Mouse (Mus musculus): Measurements from ENCODE around the gene A530016L24Rik. TPM values are rescaled to one million over a fixed set of nuclear protein-coding genes. Genes with fewer than 3 reads are reported as not detected.
A peak's percentile ranks its signal among the peaks of the same experiment; 100 is the strongest.

Gene A530016L24Rik
- polyA plus RNA-seq, 1 experiment from 2014 or later: not detected

DNA sequence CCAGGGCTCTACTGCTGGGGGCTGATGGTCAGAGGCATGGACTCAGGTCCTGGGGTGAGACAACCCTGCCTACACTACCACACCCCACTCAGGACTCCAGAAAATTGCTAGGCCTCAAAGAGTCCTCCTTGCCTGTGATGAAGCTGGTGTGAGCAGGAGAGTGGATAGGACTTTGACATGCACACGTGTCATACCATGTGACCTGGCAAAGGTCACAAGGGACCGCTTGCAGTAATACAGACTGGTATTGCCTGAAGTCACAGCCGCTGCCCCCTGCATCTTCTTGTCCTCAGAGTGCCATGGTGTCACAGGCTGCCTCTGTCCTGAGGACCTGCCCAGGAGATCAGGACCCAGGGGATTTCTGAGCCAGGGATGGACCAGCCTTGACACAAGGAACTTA lies 24.7 kb upstream of the A530016L24Rik start:
- Histone ChIP-seq H3K4me3 (no peak overlapping the region), H3K27me3 (replicated peaks; ENCODE audit: low read depth, poor library complexity, severe bottlenecking) (peaks cover 4% of the 10 kb centered on the region; the same call in 1 of the 2 replicates), H3K27ac (replicated peaks) (no peak overlapping the region), H3K4me1 (peaks cover 33% of the 10 kb centered on the region), H3K36me3 (replicated peaks) (no peaks in the 10 kb centered on the region), H3K9me3 (no peaks in the 10 kb centered on the region)
- 80% methylated on average over 3 of the region's 3 CpGs for WGBS
- no peak for DNase-seq (ENCODE audit: low spot score)

- WGBS: 93% methylated on average over 17 of the region's 17 CpGs
- no peaks in the 10 kb centered on the region for H3K36me3 ChIP-seq (replicated peaks)
- H3K27ac ChIP-seq (replicated peaks): no peak overlapping the region
- no peaks in the 10 kb centered on the region for H3K9me3 ChIP-seq
- H3K27me3 ChIP-seq (replicated peaks; ENCODE audit: low read depth, poor library complexity, severe bottlenecking): peaks cover 3% of the 10 kb centered on the region
- peaks cover 37% of the 10 kb centered on the region for H3K4me1 ChIP-seq
- no peak overlapping the region for H3K4me3 ChIP-seq
- DNase-seq (ENCODE audit: low spot score): no peak
Observed at GRCm38 (mm10) chr12:112465928-112466327, 23.3 kb upstream of the A530016L24Rik start.

GRCm38 (mm10) chr12:112467387-112467786 lies 21.9 kb upstream of the A530016L24Rik start:
- no peaks in the 10 kb centered on the region for H3K9me3 ChIP-seq
- H3K27ac ChIP-seq (replicated peaks): no peak overlapping the region
- H3K36me3 ChIP-seq (replicated peaks): no peaks in the 10 kb centered on the region
- WGBS: 80% methylated on average over 10 of the region's 10 CpGs
- no peak for DNase-seq (ENCODE audit: low spot score)
- no peak overlapping the region for H3K4me3 ChIP-seq
- peaks cover 16% of the 10 kb centered on the region for H3K27me3 ChIP-seq (replicated peaks; ENCODE audit: low read depth, poor library complexity, severe bottlenecking)
- H3K4me1 ChIP-seq: peaks cover 31% of the 10 kb centered on the region

- no peak for DNase-seq (ENCODE audit: low spot score)
- peaks cover 27% of the 10 kb centered on the region for H3K4me1 ChIP-seq
- WGBS: 92% methylated on average over 7 of the region's 7 CpGs
- H3K27me3 ChIP-seq (replicated peaks; ENCODE audit: low read depth, poor library complexity, severe bottlenecking): peaks cover 31% of the 10 kb centered on the region
- no peak overlapping the region for H3K27ac ChIP-seq (replicated peaks)
- H3K4me3 ChIP-seq: no peak overlapping the region
- H3K36me3 ChIP-seq (replicated peaks): no peaks in the 10 kb centered on the region
- H3K9me3 ChIP-seq: no peaks in the 10 kb centered on the region
Observed at GRCm38 (mm10) chr12:112469393-112469792, 19.9 kb upstream of the A530016L24Rik start.

DNA sequence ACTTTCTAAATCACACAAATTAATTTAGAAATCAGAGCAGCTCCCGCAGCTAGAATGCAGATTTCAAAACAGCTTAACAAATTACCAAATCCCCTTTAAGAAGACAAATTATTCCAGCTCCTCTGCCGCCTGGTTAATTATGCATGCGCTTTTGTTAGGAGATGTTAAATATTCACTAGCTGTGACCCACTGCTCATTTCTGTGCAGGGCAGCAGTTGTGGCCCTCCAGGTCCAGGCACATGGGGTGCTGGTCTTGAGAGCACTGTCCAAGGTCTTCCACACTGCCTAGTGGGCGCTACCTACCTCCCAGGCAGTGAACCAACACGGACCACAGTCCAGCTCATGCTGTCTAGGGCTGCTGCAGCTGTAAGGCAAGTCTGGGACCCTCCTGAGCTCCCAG lies 19.0 kb upstream of the A530016L24Rik start:
- peaks cover 21% of the 10 kb centered on the region for H3K4me1 ChIP-seq
- peaks cover 39% of the 10 kb centered on the region for H3K27me3 ChIP-seq (replicated peaks; ENCODE audit: low read depth, poor library complexity, severe bottlenecking)
- no peaks in the 10 kb centered on the region for H3K9me3 ChIP-seq
- DNase-seq (ENCODE audit: low spot score): no peak
- H3K4me3 ChIP-seq: no peak overlapping the region
- no peaks in the 10 kb centered on the region for H3K36me3 ChIP-seq (replicated peaks)
- WGBS: 76% methylated on average over 5 of the region's 5 CpGs
- no peak overlapping the region for H3K27ac ChIP-seq (replicated peaks)

- no peaks in the 10 kb centered on the region for H3K36me3 ChIP-seq (replicated peaks)
- DNase-seq (ENCODE audit: low spot score): peak; percentile 87
- WGBS: 19% methylated on average over 9 of the region's 9 CpGs
- H3K27me3 ChIP-seq (replicated peaks; ENCODE audit: low read depth, poor library complexity, severe bottlenecking): peaks cover 59% of the 10 kb centered on the region
- no peak overlapping the region for H3K4me3 ChIP-seq
- no peaks in the 10 kb centered on the region for H3K9me3 ChIP-seq
- no peak overlapping the region for H3K27ac ChIP-seq (replicated peaks)
- H3K4me1 ChIP-seq: peaks cover 17% of the 10 kb centered on the region
Observed at GRCm38 (mm10) chr12:112473777-112474176, 15.5 kb upstream of the A530016L24Rik start.

GRCm38 (mm10) chr12:112489535-112489934 lies 287 bp downstream of the A530016L24Rik start:
- Histone ChIP-seq H3K36me3 (replicated peaks) (no peaks in the 10 kb centered on the region), H3K4me1 (peaks cover 38% of the 10 kb centered on the region), H3K9me3 (no peaks in the 10 kb centered on the region), H3K27me3 (replicated peaks; ENCODE audit: low read depth, poor library complexity, severe bottlenecking) (no peaks in the 10 kb centered on the region), H3K4me3 (no peak overlapping the region), H3K27ac (replicated peaks) (peak overlapping the region; percentile 35)
- no peak for DNase-seq (ENCODE audit: low spot score)
- 92% methylated on average over 9 of the region's 9 CpGs for WGBS

DNA sequence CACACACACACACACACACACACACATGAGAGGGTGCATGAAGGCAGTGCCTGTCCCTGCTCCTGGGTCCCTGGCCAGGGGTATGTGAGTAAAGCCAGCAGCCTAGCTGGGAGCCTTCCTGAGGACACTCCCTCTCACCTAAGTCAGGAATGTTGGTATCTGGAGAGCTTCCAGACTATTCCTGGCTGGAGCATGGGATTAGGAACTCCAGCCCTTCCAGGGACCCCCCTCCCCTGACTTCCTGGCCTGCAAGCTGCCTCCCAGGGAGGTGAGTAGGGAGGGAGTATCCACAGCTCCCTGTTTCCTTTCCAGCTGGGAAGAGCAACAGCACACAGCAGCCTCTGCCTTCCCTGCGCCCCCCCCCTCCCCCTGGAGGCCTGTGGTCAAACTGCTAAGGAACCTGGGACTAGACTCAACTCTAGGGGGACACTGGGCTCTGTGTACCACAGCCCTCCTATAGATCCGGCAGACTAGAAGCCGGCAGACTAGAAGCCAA lies 1.2 kb downstream of the A530016L24Rik start:
- Histone ChIP-seq H3K4me1 (peaks cover 38% of the 10 kb centered on the region), H3K9me3 (no peaks in the 10 kb centered on the region), H3K36me3 (replicated peaks) (no peaks in the 10 kb centered on the region), H3K27ac (replicated peaks) (peak overlapping the region; percentile 26; the same call in 1 of the 2 replicates), H3K4me3 (no peak overlapping the region), H3K27me3 (replicated peaks; ENCODE audit: low read depth, poor library complexity, severe bottlenecking) (0 out of 2 replicates have a peak, but pooled peaks cover 6% of the 10 kb centered on the region)
- peak; percentile 30 for DNase-seq (ENCODE audit: low spot score)
- 22% methylated on average over 3 of the region's 3 CpGs for WGBS

GRCm38 (mm10) chr12:112496136-112496535 lies 6.9 kb downstream of the A530016L24Rik start:
- no peaks in the 10 kb centered on the region for H3K9me3 ChIP-seq
- WGBS: 79% methylated on average over 5 of the region's 5 CpGs
- H3K27me3 ChIP-seq (replicated peaks; ENCODE audit: low read depth, poor library complexity, severe bottlenecking): peaks cover 19% of the 10 kb centered on the region; the same call in 1 of the 2 replicates
- peaks cover 16% of the 10 kb centered on the region for H3K4me1 ChIP-seq
- no peak for DNase-seq (ENCODE audit: low spot score)
- H3K36me3 ChIP-seq (replicated peaks): no peaks in the 10 kb centered on the region
- no peak overlapping the region for H3K4me3 ChIP-seq
- no peak overlapping the region for H3K27ac ChIP-seq (replicated peaks)

- WGBS: 81% methylated on average over 8 of the region's 8 CpGs
- Histone ChIP-seq H3K27ac (replicated peaks) (no peak overlapping the region), H3K36me3 (replicated peaks) (no peaks in the 10 kb centered on the region), H3K4me3 (no peak overlapping the region), H3K27me3 (replicated peaks; ENCODE audit: low read depth, poor library complexity, severe bottlenecking) (peaks cover 19% of the 10 kb centered on the region; the same call in 1 of the 2 replicates), H3K9me3 (no peaks in the 10 kb centered on the region), H3K4me1 (peaks cover 20% of the 10 kb centered on the region)
- DNase-seq (ENCODE audit: low spot score): no peak
Observed at GRCm38 (mm10) chr12:112497731-112498130, 8.5 kb downstream of the A530016L24Rik start.

DNA sequence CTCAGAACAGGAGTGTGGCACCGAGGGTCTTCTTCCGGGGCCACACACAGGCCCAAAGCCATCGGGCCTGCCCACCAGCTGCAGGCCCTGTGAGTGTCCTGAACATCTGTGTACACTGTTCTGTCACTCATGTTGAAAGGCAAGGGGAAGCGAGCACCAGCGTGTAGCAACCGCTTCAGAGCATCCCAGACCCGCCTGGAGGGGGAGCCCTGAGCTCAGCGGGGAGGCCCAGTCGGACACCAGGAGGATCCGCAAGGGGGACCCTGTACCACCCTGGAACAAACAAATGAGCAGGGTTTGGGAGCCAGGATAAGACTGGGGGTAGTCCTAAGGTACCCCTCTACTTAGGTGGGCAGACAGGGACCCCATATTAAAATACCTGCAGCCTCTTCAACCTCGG lies 9.4 kb downstream of the A530016L24Rik start:
- no peak overlapping the region for H3K4me3 ChIP-seq
- no peaks in the 10 kb centered on the region for H3K9me3 ChIP-seq
- peak; percentile 58 for DNase-seq (ENCODE audit: low spot score)
- 0 out of 2 replicates have a peak overlapping the region, but pooled peaks have one; percentile 10 for H3K27ac ChIP-seq (replicated peaks)
- no peaks in the 10 kb centered on the region for H3K36me3 ChIP-seq (replicated peaks)
- peaks cover 19% of the 10 kb centered on the region; the same call in 1 of the 2 replicates for H3K27me3 ChIP-seq (replicated peaks; ENCODE audit: low read depth, poor library complexity, severe bottlenecking)
- peaks cover 25% of the 10 kb centered on the region for H3K4me1 ChIP-seq
- 39% methylated on average over 11 of the region's 11 CpGs for WGBS

DNA sequence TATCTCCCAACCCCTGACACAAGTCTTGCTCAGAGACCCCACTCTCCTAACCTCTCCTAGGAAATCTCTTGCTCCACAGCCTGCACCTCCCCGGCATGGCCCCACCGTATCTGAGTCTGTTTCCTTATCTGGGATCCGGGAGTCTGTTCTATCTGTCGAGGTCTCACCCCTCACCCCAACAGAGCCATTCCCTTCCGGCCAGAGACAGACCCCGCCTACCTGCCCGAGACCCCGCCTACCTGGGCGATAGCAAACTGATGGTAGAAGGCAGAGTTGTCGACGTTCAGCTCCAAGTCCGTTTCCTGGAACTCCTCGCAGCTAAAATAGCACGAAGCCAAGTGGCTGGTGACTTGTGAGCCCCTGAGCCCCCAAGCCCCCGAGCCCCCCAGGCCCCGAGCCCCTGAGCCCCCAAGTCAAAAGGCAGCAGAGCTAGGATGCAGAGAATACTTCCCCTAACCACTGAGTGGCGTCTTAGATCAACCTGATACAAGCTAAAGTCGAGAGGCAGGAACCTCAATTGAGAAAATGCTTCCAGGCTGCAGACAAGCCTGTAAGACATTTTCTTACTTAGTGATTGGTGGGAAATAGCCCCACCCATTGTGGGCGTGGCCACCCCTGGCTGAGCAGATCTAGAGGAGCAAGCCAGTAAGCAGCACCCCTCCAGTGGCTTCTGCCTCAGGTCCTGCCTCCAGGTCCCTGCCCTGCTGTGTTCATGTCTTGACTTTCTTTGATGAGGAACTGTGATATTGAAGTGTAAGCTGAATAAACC lies 13.9 kb downstream of the A530016L24Rik start:
- Histone ChIP-seq H3K4me3 (no peak overlapping the region), H3K4me1 (peaks cover 35% of the 10 kb centered on the region), H3K9me3 (no peaks in the 10 kb centered on the region), H3K27ac (replicated peaks) (no peak overlapping the region), H3K36me3 (replicated peaks) (no peaks in the 10 kb centered on the region), H3K27me3 (replicated peaks; ENCODE audit: low read depth, poor library complexity, severe bottlenecking) (peaks cover 21% of the 10 kb centered on the region; the same call in 1 of the 2 replicates)
- WGBS: 41% methylated on average over 19 of the region's 19 CpGs
- no peak for DNase-seq (ENCODE audit: low spot score)

DNA sequence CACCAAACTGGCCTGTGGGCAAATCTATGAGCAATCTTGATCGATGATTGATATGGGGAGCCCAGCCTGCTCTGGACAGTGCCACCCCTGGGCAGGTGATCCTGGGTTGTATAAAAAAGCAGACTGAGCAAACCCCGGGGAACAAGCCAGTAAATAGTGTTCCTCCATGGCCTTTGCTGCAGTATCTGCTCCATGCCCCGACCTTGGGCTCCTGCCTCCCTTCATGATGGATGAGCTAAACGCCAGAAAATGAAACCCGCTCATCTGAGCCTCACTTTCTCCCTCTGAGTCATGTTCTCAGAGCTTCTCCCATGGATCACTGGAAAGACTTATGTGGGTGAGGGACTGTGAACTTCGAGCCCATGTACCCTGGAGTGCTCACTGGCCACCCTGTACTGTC lies 17.0 kb downstream of the A530016L24Rik start:
- Histone ChIP-seq H3K9me3 (no peaks in the 10 kb centered on the region), H3K27me3 (replicated peaks; ENCODE audit: low read depth, poor library complexity, severe bottlenecking) (peaks cover 46% of the 10 kb centered on the region), H3K36me3 (replicated peaks) (no peaks in the 10 kb centered on the region), H3K27ac (replicated peaks) (no peak overlapping the region), H3K4me1 (peaks cover 42% of the 10 kb centered on the region), H3K4me3 (no peak overlapping the region)
- no peak for DNase-seq (ENCODE audit: low spot score)
- WGBS: 82% methylated on average over 6 of the region's 6 CpGs

Measured in embryonic facial prominence, embryonic 10.5 days (tissue).